Mouse (Mus musculus) limb, embryonic 12.5 days (tissue): ENCODE data around the gene Robo2. TPM values are rescaled to one million over a fixed set of nuclear protein-coding genes. Genes with fewer than 3 reads are reported as not detected.
A peak's percentile ranks its signal among the peaks of the same experiment; 100 is the strongest.

ENCODE experiments used
- ATAC-seq: fragments of 200-750 bp; cut with Nextera tagmentation; 2 replicates; pipeline ENCODE4 v1.8.0; 2017; ENCODE audit warnings: low read depth, moderate TSS enrichment; ENCODE audit not compliant: insufficient number of reproducible peaks, insufficient read depth, low FRiP score, low TSS enrichment
- H3K27ac ChIP-seq: fragments of 300-500 bp; sonication (generic); 2 replicates; pipeline ENCODE4 v1.5.1; 2016; ENCODE audit warnings: mild to moderate bottlenecking, moderate library complexity
- H3K27me3 ChIP-seq: fragments of 300-500 bp; sonication (generic); 2 replicates; pipeline ENCODE4 v1.6.1; 2016; ENCODE audit warnings: mild to moderate bottlenecking, moderate library complexity
- H3K36me3 ChIP-seq: fragments of 300-500 bp; sonication (generic); 2 replicates; pipeline ENCODE4 v1.6.1; 2016; ENCODE audit warnings: mild to moderate bottlenecking, moderate library complexity
- H3K4me1 ChIP-seq: fragments of 300-500 bp; sonication (generic); replicated peaks from 2 replicates; pipeline ENCODE4 v1.6.1; 2016
- H3K4me2 ChIP-seq: fragments of 300-500 bp; sonication (generic); 2 replicates; pipeline ENCODE4 v1.6.1; 2016; ENCODE audit warnings: mild to moderate bottlenecking, moderate library complexity
- H3K4me3 ChIP-seq: fragments of 300-500 bp; sonication (generic); replicated peaks from 2 replicates; pipeline ENCODE4 v1.5.1; 2016; ENCODE audit warnings: mild to moderate bottlenecking
- H3K9ac ChIP-seq: fragments of 300-500 bp; sonication (generic); replicated peaks from 2 replicates; pipeline ENCODE4 v1.6.1; 2016; ENCODE audit warnings: mild to moderate bottlenecking, moderate library complexity
- H3K9me3 ChIP-seq: fragments of 300-500 bp; sonication (generic); 2 replicates; pipeline ENCODE4 v1.6.1; 2016; ENCODE audit warnings: mild to moderate bottlenecking, moderate library complexity
- WGBS: fragments of 180-500 bp; shearing (Covaris S2); methylation state at CpG from one replicate; pipeline ENCODE4 v1.1.7; 2016; 5-methylcytosine and 5-hydroxymethylcytosine counted together
- polyA plus RNA-seq: library from polyadenylated mRNA; unstranded; fragments of >200 nt; fragmentation: Nextera tagmentation; extraction: Ambion mirVana; gene quantifications from 2 replicates; pipeline ENCODE4 v1.2.1, GENCODE M21; 2016

Robo2 gene
- polyA plus RNA-seq, 1 experiment from 2014 or later, result 102 TPM

DNA sequence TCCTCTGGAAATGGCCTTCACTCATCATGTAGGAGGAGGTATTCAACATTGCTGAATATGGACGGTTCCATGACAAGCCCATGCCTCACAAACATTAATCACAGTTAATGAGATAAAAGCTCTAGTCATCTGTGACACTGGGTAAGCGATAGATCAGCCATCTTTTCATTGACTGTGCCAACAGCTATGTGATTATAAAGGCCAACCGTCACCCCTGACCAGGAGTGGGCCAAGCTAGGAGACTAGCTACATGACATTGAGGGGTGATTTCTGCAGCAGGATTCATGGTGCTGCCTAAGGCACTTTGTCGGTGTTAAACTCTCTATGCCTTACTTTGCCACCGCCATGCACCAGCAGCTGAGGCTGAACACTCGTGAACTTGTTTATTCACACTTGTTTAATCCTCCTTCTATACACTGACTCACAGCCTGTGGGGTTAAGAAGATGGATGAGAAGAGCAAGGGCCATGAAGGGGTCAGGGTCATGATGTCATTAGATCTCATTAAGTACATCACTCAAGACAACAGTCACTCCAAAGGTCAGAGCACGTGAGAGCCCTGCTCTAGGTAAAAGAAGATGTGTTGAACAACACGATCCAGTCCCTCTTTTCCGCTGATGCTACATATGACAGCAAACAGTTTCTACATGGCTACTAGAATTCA is 72.5 kb downstream of the Robo2 start:
- H3K36me3 ChIP-seq, result no peaks in the 10 kb centered on the region
- H3K4me3 ChIP-seq, result no peak overlapping the region
- H3K9ac ChIP-seq, result no peak overlapping the region
- no peak for ATAC-seq
- no peak overlapping the region for H3K4me2 ChIP-seq
- no peak overlapping the region for H3K27ac ChIP-seq
- H3K4me1 ChIP-seq, result no peaks in the 10 kb centered on the region
- no peaks in the 10 kb centered on the region for H3K27me3 ChIP-seq
- no peaks in the 10 kb centered on the region for H3K9me3 ChIP-seq
- 74% methylated on average over 9 of the region's 9 CpGs for WGBS

DNA sequence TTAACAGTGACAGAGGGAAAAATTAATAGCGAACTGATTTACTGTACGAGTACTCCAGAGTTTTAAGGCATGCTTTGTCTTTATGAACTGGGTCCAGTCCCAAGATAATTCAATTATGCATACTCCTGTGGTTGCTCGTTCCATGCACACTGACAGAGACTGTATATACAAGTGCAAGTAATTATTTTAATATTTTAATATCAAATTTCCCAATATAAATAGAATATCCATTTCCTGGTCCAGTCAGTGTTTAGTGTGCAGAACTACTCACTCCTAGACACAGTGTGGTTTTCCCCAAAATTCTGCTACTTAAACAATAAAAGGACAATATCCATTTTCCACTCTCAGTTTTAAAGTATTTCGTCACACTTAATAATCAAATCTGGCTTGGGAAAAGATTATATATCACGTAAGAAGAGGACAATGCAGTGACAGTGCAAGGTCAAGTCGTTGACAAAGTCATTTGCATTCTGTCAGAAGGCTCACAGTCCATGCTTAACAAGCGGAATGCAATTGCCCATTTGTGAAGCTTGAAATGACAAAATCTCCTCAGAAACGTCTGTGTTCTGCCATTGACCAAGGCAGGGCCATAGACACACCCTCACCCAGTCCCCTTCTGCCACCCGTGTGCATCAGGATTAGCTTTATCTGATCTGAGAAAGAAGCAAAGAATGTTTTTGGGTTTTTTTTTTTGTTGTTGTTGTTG is 89.8 kb downstream of the Robo2 start:
- no peak overlapping the region for H3K4me3 ChIP-seq
- no peak overlapping the region for H3K27ac ChIP-seq
- H3K9ac ChIP-seq, result no peak overlapping the region
- H3K4me1 ChIP-seq, result no peaks in the 10 kb centered on the region
- no peak overlapping the region for H3K4me2 ChIP-seq
- no peaks in the 10 kb centered on the region for H3K27me3 ChIP-seq
- H3K36me3 ChIP-seq, result no peaks in the 10 kb centered on the region
- no peak for ATAC-seq
- WGBS, result 73% methylated on average over 9 of the region's 9 CpGs
- H3K9me3 ChIP-seq, result no peaks in the 10 kb centered on the region

DNA sequence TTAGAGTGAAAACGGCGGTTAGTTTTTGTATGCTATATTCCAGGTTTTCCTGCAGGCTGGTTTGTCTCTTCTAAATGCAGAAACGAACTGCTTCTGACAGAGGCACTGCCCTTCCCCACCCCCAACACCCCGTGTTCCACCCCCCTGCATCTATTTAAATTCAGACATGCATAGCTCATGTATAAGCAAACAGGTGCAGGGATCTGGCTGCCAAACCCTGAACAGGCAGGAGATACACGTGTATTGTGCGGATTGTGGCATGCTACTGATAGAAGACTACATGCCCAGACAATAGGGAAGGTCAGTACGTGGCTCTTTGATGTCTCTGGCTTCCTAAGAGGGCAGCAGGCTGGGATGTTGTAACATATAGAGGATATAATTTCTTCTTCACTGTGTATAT is 95.5 kb downstream of the Robo2 start:
- 66% methylated on average over 7 of the region's 7 CpGs for WGBS
- Histone ChIP-seq H3K4me2 (no peak overlapping the region), H3K4me1 (no peaks in the 10 kb centered on the region), H3K27ac (no peak overlapping the region), H3K27me3 (no peaks in the 10 kb centered on the region), H3K9ac (no peak overlapping the region), H3K4me3 (no peak overlapping the region), H3K36me3 (no peaks in the 10 kb centered on the region), H3K9me3 (no peaks in the 10 kb centered on the region)
- ATAC-seq, result no peak

DNA sequence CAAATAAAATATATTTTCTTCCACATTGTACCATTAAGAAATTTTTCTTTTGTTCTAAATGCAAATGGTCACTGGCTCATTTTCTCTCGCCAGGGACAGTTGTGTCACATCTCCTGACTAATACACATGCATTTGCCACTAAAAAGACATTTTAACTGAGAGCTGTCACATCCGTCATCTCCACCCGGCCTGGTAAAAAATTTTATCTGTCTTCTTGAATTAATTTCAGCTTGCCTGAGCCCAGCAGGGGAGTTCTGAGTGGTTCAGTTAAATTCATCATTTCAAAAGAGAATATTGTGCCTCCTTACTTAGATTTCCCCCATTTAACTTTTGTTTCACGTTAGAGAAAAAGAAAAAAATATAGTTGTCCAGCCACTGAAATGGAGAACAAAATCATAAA is 98.4 kb downstream of the Robo2 start:
- Histone ChIP-seq H3K4me3 (no peak overlapping the region), H3K9ac (no peak overlapping the region), H3K36me3 (no peaks in the 10 kb centered on the region), H3K4me1 (no peaks in the 10 kb centered on the region), H3K27me3 (no peaks in the 10 kb centered on the region), H3K9me3 (no peaks in the 10 kb centered on the region), H3K4me2 (no peak overlapping the region), H3K27ac (no peak overlapping the region)
- WGBS, result 65% methylated on average over 4 of the region's 4 CpGs
- ATAC-seq, result no peak

DNA sequence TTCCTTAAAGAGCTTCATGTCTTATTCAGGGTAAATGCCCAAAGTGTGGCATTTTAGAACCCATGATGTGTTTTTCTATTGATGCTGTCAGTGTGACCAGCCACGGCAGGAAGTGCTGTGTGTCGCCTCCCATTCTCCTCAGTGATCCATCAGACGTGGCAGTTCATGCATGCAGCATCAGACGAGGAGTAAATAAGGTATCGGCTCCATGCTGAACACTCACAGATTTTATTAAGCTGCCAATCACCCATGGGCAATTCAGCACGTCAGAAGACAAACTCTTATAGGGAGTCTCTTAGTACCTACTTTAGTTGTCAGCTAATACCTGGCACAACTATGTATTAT is 104.1 kb downstream of the Robo2 start:
- Histone ChIP-seq H3K27me3 (no peaks in the 10 kb centered on the region), H3K9ac (no peak overlapping the region), H3K9me3 (no peaks in the 10 kb centered on the region), H3K4me2 (no peak overlapping the region), H3K4me1 (no peaks in the 10 kb centered on the region), H3K27ac (no peak overlapping the region), H3K36me3 (no peaks in the 10 kb centered on the region), H3K4me3 (no peak overlapping the region)
- WGBS, result 46% methylated on average over 6 of the region's 6 CpGs
- no peak for ATAC-seq

DNA sequence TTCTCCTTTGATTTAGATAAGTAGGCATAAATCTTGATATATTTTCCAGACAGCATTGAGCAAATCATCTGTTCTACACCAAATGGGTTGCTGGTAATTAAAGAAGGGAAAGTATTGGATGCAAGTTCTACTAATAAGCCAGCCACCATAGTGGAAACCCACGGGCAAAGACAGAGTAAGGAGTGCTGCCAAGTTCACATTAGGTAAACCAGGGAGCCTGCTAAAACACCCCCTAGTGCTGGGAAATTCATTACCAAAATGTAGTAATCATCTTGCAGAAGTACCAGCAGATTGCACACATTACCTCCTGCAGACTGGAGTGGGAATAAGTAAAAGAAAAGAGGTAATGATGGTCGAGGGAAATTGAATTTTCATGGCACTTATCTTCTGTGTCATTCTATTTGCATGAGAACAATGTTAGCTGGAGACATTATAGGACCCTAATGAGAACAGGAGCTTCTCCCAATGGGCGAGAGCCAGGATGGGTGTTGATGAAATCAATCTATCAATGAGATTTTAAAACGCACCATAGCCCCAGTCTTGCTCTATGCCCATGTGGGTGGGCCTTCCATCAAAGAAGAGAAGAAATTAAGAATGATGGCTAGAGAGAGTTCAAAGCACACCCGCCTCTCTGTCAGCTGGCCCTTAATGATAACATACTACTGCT is 104.6 kb downstream of the Robo2 start:
- 45% methylated on average over 5 of the region's 5 CpGs for WGBS
- no peak for ATAC-seq

DNA sequence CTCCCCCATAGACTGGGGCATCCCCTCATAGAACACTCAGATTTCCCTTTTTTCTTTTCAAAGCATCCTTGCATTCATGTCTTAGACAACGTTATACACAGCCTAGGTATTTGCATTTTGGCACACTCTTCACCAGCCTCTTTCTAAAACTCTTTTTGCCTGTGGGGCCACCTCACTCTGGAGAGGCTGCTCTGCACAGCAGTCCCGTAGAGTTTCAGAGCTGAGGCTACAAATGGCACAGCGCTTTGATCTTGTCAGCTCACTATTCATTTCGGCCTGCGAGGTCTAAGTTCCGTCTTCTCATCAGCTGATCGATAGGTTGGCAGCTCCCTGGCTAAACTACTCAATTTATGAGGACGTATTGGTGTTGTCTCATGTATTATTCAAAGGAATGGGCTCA is 123.7 kb downstream of the Robo2 start:
- H3K4me3 ChIP-seq, result no peak overlapping the region
- no peaks in the 10 kb centered on the region for H3K27me3 ChIP-seq
- H3K9me3 ChIP-seq, result no peaks in the 10 kb centered on the region
- no peak for ATAC-seq
- no peak overlapping the region for H3K9ac ChIP-seq
- no peaks in the 10 kb centered on the region for H3K36me3 ChIP-seq
- peaks cover 6% of the 10 kb centered on the region; the same call in 1 of the 2 replicates for H3K4me1 ChIP-seq
- no peak overlapping the region for H3K27ac ChIP-seq
- WGBS, result 67% methylated on average over 8 of the region's 8 CpGs
- no peak overlapping the region for H3K4me2 ChIP-seq

More for the DNA sequence above, 104.6 kb downstream of the Robo2 start:
- Histone ChIP-seq H3K27ac (no peak overlapping the region), H3K27me3 (no peaks in the 10 kb centered on the region), H3K9ac (no peak overlapping the region), H3K4me3 (no peak overlapping the region), H3K4me2 (no peak overlapping the region), H3K4me1 (no peaks in the 10 kb centered on the region), H3K9me3 (no peaks in the 10 kb centered on the region), H3K36me3 (no peaks in the 10 kb centered on the region)

DNA sequence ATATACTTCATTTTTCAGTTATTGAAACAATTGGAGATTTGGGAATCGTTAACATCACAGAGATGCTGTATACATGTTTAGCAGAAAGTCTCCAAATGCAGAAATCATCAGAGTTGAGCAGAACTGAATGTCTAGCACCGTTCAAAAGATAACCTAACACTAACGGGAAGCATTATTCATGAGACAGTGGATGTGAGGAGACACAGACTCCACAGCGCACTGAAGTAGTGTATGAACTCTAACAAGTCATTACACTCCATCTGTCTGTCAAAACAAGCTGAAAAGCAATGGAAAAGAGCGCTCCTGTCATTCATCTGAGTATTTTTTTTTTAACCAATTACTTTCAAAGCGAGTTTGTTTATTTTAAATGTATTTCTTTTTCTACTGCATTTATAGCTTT is 129.1 kb downstream of the Robo2 start:
- no peaks in the 10 kb centered on the region for H3K9me3 ChIP-seq
- no peak overlapping the region for H3K4me3 ChIP-seq
- H3K27me3 ChIP-seq, result no peaks in the 10 kb centered on the region
- no peak overlapping the region for H3K9ac ChIP-seq
- H3K4me1 ChIP-seq, result peaks cover 10% of the 10 kb centered on the region; the same call in 1 of the 2 replicates
- H3K36me3 ChIP-seq, result no peaks in the 10 kb centered on the region
- 80% methylated on average over 6 of the region's 6 CpGs for WGBS
- no peak overlapping the region for H3K27ac ChIP-seq
- no peak for ATAC-seq
- H3K4me2 ChIP-seq, result no peak overlapping the region

DNA sequence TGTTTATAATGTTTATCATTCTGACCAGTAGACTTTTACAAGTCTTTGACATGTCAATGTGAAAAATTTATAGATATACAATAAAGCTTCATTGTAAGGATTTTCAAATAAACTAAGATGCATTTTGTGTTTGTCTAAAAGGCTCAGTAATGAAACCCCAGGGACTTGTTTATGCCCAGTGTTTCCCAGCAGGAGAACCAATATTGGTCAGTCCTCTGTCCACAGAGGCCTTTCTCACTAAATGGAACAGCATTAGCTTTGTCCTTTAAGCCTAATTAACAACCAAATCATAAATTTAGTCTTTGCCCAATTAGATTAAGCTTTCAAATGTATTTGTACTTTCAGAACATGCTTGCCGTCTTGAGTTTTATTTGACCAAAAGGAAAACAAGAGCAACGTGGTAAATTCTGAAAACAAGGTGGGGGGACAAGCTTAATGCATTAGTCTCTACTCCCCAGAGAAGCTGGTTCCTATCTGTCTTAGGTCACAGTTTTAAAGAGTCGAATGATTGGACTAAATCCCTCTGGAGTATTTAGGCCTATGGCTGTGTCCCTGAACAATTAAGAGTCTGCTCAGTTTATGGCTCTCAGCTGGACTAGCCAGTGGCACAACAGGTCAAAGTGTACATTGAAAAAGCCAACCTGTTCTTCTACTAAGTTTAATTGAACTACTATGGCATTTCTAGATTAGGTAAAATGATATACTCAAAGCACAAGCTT is 134.6 kb downstream of the Robo2 start:
- WGBS, result 7% methylated on average over 3 of the region's 3 CpGs
- peak; percentile 75 for ATAC-seq

DNA sequence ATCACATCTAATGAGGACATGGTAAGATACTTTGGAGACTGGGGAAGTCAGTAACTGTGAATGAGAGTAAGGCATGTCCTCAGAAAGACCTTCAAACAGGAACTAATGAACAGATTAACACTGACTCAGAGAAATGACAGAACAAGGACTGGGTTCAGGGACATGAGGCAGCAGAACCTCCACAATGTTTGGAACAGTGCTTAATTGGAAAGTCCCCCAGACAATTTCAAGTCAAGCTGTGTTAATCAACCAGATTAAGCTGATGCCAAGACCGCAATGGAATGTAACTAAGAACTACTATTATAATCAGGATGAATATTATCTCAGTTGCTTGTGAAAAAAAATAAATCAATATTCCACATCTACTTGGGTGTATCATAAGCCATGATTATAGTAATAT is 137.0 kb downstream of the Robo2 start:
- Histone ChIP-seq H3K9me3 (no peaks in the 10 kb centered on the region), H3K27me3 (no peaks in the 10 kb centered on the region), H3K36me3 (no peaks in the 10 kb centered on the region), H3K9ac (no peak overlapping the region), H3K27ac (no peak overlapping the region), H3K4me3 (no peak overlapping the region), H3K4me1 (peaks cover 23% of the 10 kb centered on the region; the same call in 1 of the 2 replicates), H3K4me2 (no peak overlapping the region)
- WGBS, result 95% methylated on average over 1 of the region's 1 CpGs
- ATAC-seq, result no peak

More for the DNA sequence above, 134.6 kb downstream of the Robo2 start:
- Histone ChIP-seq H3K27me3 (no peaks in the 10 kb centered on the region), H3K36me3 (no peaks in the 10 kb centered on the region), H3K4me2 (no peak overlapping the region), H3K9me3 (no peaks in the 10 kb centered on the region), H3K4me1 (peaks cover 23% of the 10 kb centered on the region; the same call in 1 of the 2 replicates), H3K4me3 (no peak overlapping the region), H3K27ac (no peak overlapping the region), H3K9ac (no peak overlapping the region)

DNA sequence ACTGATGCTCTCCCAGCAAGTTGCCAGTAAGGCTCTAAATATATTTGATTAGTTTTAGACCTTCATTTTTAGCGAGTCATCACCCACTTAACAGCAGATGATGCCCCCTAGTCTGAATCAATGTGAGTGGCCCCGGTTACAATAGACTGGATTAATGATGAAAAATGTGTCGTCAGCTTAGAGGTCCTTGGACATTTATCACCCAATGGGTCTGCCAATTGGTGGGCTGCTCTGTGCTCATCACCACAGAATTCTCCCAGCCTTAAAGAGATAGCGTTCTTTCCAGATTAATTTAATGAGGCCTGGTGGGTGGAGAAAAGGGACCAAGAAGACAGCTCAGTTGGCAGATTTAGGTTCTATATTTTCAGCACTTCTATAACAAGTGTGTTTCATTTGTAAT is 138.6 kb downstream of the Robo2 start:
- H3K9ac ChIP-seq, result no peak overlapping the region
- H3K4me2 ChIP-seq, result no peak overlapping the region
- peaks cover 17% of the 10 kb centered on the region; the same call in 1 of the 2 replicates for H3K4me1 ChIP-seq
- H3K4me3 ChIP-seq, result no peak overlapping the region
- ATAC-seq, result no peak
- no peaks in the 10 kb centered on the region for H3K36me3 ChIP-seq
- no peaks in the 10 kb centered on the region for H3K27me3 ChIP-seq
- H3K9me3 ChIP-seq, result no peaks in the 10 kb centered on the region
- H3K27ac ChIP-seq, result no peak overlapping the region
- WGBS, result 50% methylated on average over 4 of the region's 4 CpGs
